In the genomic region with DNA sequence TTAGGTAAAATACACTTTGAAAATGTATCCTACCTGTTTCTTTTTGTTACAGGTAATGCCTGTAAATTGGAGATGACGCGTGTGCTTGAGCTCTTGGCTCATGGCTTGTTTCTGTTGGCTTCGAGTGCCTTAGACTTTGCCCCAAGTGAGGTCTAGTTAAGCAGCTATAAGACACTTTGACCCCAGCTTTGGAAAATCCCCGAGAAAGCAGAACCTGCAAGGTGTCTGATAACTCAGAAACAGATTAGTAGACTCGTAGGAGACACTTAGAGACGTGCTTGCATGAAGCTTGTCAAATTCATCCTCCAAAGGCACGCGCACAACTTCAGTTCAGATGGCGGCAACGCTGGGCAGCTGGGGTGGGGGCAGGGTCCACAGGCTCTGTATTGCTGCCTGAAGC, we compare ENCODE assay signal across 30 mouse cellular contexts.
DNase-seq lines count a peak whose midpoint lies in the region; ATAC-seq lines count a peak whose summit lies in the region.
"Had no signal": no experiment of that assay in that cellular context is flagged by ENCODE, and none has a peak within 500 bp of the region (broad histone marks: within the 10 kb centered on the region; RNA-seq: fewer than 3 reads in every experiment).

No protein-coding gene starts in this region.

- no peak for ATAC-seq in kidney, embryonic 14.5 days (ENCODE audit: low FRiP score, low TSS enrichment)
- no peak for ATAC-seq in midbrain, embryonic 11.5 days (ENCODE audit: low FRiP score)
- no peak for ATAC-seq in midbrain, embryonic 14.5 days (ENCODE audit: low FRiP score, low TSS enrichment)
- no peak for ATAC-seq in hindbrain, embryonic 16.5 days
- ATAC-seq: activated CD4-positive, CD25-positive, alpha-beta regulatory T cell, adult 4 months; forebrain, embryonic 14.5 days had no signal

- 0 out of 2 replicates have a peak, but pooled peaks cover 4% of the 10 kb centered on the region for H3K9me3 ChIP-seq in kidney, embryonic 14.5 days (ENCODE audit: control insufficient read depth, low read length)
- H3K9me3 ChIP-seq in midbrain, embryonic 11.5 days (ENCODE audit: control insufficient read depth, low read length) = no peaks in the 10 kb centered on the region
- no peaks in the 10 kb centered on the region for H3K9me3 ChIP-seq in midbrain, embryonic 14.5 days (ENCODE audit: control insufficient read depth, low read length)
- no peaks in the 10 kb centered on the region for H3K9me3 ChIP-seq in hindbrain, embryonic 16.5 days (ENCODE audit: control insufficient read depth, low read length)
- H3K9me3 ChIP-seq: heart, embryonic 12.5 days; hindbrain, embryonic 13.5 days; limb, embryonic 10.5 days; limb, embryonic 15.5 days; lung, embryonic 15.5 days; midbrain, embryonic 10.5 days; neural tube, embryonic 12.5 days had no signal

- WGBS in kidney, embryonic 14.5 days = 86% methylated on average over 10 of the region's 10 CpGs
- 90% methylated on average over 10 of the region's 10 CpGs for WGBS in midbrain, embryonic 11.5 days
- WGBS in midbrain, embryonic 14.5 days = 80% methylated on average over 10 of the region's 10 CpGs
- WGBS in hindbrain, embryonic 16.5 days = 83% methylated on average over 10 of the region's 10 CpGs

- H3K27ac ChIP-seq in kidney, embryonic 14.5 days (ENCODE audit: low read depth, low read length) = no peak overlapping the region
- no peak overlapping the region for H3K27ac ChIP-seq in midbrain, embryonic 11.5 days (ENCODE audit: low read depth, low read length)
- no peak overlapping the region for H3K27ac ChIP-seq in midbrain, embryonic 14.5 days (replicated peaks; ENCODE audit: low read depth, low read length)
- H3K27ac ChIP-seq in hindbrain, embryonic 16.5 days (ENCODE audit: low read depth, low read length) = no peak overlapping the region
- H3K27ac ChIP-seq: hindbrain, embryonic 13.5 days; limb, embryonic 10.5 days; limb, embryonic 15.5 days; liver, embryonic 14.5 days; lung, embryonic 15.5 days; midbrain, embryonic 10.5 days; neural tube, embryonic 12.5 days had no signal

- no peak overlapping the region for H3K4me3 ChIP-seq in kidney, embryonic 14.5 days (ENCODE audit: low read length)
- H3K4me3 ChIP-seq in midbrain, embryonic 11.5 days (ENCODE audit: low read depth, low read length) = no peak overlapping the region
- H3K4me3 ChIP-seq in midbrain, embryonic 14.5 days (replicated peaks; ENCODE audit: low read depth, low read length) = no peak overlapping the region
- H3K4me3 ChIP-seq in hindbrain, embryonic 16.5 days (ENCODE audit: low read length) = no peak overlapping the region
- H3K4me3 ChIP-seq: heart, embryonic 12.5 days; hindbrain, embryonic 13.5 days; limb, embryonic 10.5 days; limb, embryonic 15.5 days; lung, embryonic 15.5 days; midbrain, embryonic 10.5 days; myocyte; neural tube, embryonic 12.5 days had no signal

- no peaks in the 10 kb centered on the region for H3K36me3 ChIP-seq in kidney, embryonic 14.5 days (ENCODE audit: control insufficient read depth, insufficient read depth, low read length)
- no peaks in the 10 kb centered on the region for H3K36me3 ChIP-seq in midbrain, embryonic 11.5 days (ENCODE audit: control insufficient read depth, insufficient read depth, low read length)
- H3K36me3 ChIP-seq in midbrain, embryonic 14.5 days (ENCODE audit: control insufficient read depth, insufficient read depth, low read length) = no peaks in the 10 kb centered on the region
- no peaks in the 10 kb centered on the region for H3K36me3 ChIP-seq in hindbrain, embryonic 16.5 days (ENCODE audit: control insufficient read depth, insufficient read depth, low read length)
- H3K36me3 ChIP-seq: heart, embryonic 12.5 days; hindbrain, embryonic 13.5 days; limb, embryonic 10.5 days; limb, embryonic 15.5 days; lung, embryonic 15.5 days; midbrain, embryonic 10.5 days; neural tube, embryonic 12.5 days had no signal

- no peaks in the 10 kb centered on the region for H3K27me3 ChIP-seq in kidney, embryonic 14.5 days (ENCODE audit: control insufficient read depth, insufficient read depth, low read length)
- H3K27me3 ChIP-seq in midbrain, embryonic 11.5 days (ENCODE audit: control insufficient read depth, insufficient read depth, low read length) = no peaks in the 10 kb centered on the region
- H3K27me3 ChIP-seq in midbrain, embryonic 14.5 days (ENCODE audit: control insufficient read depth, insufficient read depth, low read length) = no peaks in the 10 kb centered on the region
- H3K27me3 ChIP-seq in hindbrain, embryonic 16.5 days (replicated peaks; ENCODE audit: control insufficient read depth, insufficient read depth, low read length) = no peaks in the 10 kb centered on the region
- H3K27me3 ChIP-seq: limb, embryonic 15.5 days; lung, embryonic 15.5 days; neural tube, embryonic 12.5 days had no signal

- peak; percentile 75 for DNase-seq in kidney, adult 11 months
- peak; percentile 14 for DNase-seq in midbrain, embryonic 11.5 days (ENCODE audit: low spot score, missing footprints)
- DNase-seq in midbrain, embryonic 14.5 days = no peak
- DNase-seq in kidney, postnatal 14 days = peak; percentile 56
- DNase-seq in urinary bladder, postnatal 4 days (ENCODE audit: low spot score in 2 of 2) = no peak
- DNase-seq: adrenal gland, adult 2 months; adrenal gland, postnatal 36 days; B cell, adult 2 months; cerebellum, adult 2 months; cerebellum, postnatal 14 days; gastrocnemius, postnatal 25 days; heart, adult 18-20 months; heart, postnatal 4 days; layer of hippocampus, adult 9-11 months; right cerebral cortex, postnatal 4 days; thymus, adult 2 months; thymus, postnatal 36 days had no signal

- H3K9ac ChIP-seq in kidney, embryonic 14.5 days (ENCODE audit: low read depth, low read length) = no peak overlapping the region
- H3K9ac ChIP-seq in midbrain, embryonic 11.5 days (ENCODE audit: low read length) = no peak overlapping the region
- H3K9ac ChIP-seq in midbrain, embryonic 14.5 days (replicated peaks; ENCODE audit: low read length) = no peak overlapping the region
- H3K9ac ChIP-seq in hindbrain, embryonic 16.5 days (ENCODE audit: low read depth, low read length) = no peak overlapping the region
- H3K9ac ChIP-seq: heart, embryonic 12.5 days; hindbrain, embryonic 13.5 days; limb, embryonic 15.5 days; liver, embryonic 14.5 days; lung, embryonic 15.5 days; neural tube, embryonic 12.5 days had no signal

- H3K4me1 ChIP-seq in kidney, embryonic 14.5 days (ENCODE audit: control insufficient read depth, insufficient read depth, low read length) = peaks cover 2% of the 10 kb centered on the region; the same call in 1 of the 2 replicates
- no peaks in the 10 kb centered on the region for H3K4me1 ChIP-seq in midbrain, embryonic 11.5 days (ENCODE audit: control insufficient read depth, insufficient read depth, low read length)
- no peaks in the 10 kb centered on the region for H3K4me1 ChIP-seq in midbrain, embryonic 14.5 days (ENCODE audit: control insufficient read depth, insufficient read depth, low read length)
- H3K4me1 ChIP-seq in hindbrain, embryonic 16.5 days (ENCODE audit: control insufficient read depth, insufficient read depth, low read depth, low read length) = no peaks in the 10 kb centered on the region
- H3K4me1 ChIP-seq: limb, embryonic 10.5 days; limb, embryonic 15.5 days; lung, embryonic 15.5 days; neural tube, embryonic 12.5 days had no signal

- H3K4me2 ChIP-seq in kidney, embryonic 14.5 days (replicated peaks; ENCODE audit: low read depth, low read length) = no peak overlapping the region
- no peak overlapping the region for H3K4me2 ChIP-seq in midbrain, embryonic 11.5 days
- no peak overlapping the region for H3K4me2 ChIP-seq in midbrain, embryonic 14.5 days (ENCODE audit: low read length)
- no peak overlapping the region for H3K4me2 ChIP-seq in hindbrain, embryonic 16.5 days (ENCODE audit: low read length)
- H3K4me2 ChIP-seq: heart, embryonic 12.5 days; hindbrain, embryonic 13.5 days; limb, embryonic 15.5 days; lung, embryonic 15.5 days; neural tube, embryonic 12.5 days had no signal

Comparison
In these comparisons a context has a peak if more than half of its experiments do, and no peak if none do; other contexts are left out.
1. DNase-seq: peak in kidney, adult 11 months (single experiment), midbrain, embryonic 11.5 days (single experiment) and kidney, postnatal 14 days (single experiment); none in midbrain, embryonic 14.5 days (single experiment) and urinary bladder, postnatal 4 days (0 of 2).